Mouse (Mus musculus) layer of hippocampus, adult 2 months (tissue): ENCODE data around the gene Raver1. TPM values are rescaled to one million over a fixed set of nuclear protein-coding genes. Genes with fewer than 3 reads are reported as not detected.

Source experiments
- DNase-seq, 2 experiments: peaks; one replicate each; pipeline ENCODE4 v3.0.0; 2022; ENCODE audit warnings: low spot score in 2 of 2
- H3K27ac ChIP-seq: fragments of 200-600 bp; 2 replicates; pipeline ENCODE4 v1.8.1; 2022
- H3K4me3 ChIP-seq: fragments of 200-600 bp; 2 replicates; pipeline ENCODE4 v1.8.1; 2022; ENCODE audit warnings: mild to moderate bottlenecking
- CTCF ChIP-seq: fragments of 200-600 bp; conservative IDR thresholded peaks from 2 replicates; pipeline ENCODE4 v1.8.1; 2022; ENCODE audit warnings: antibody characterized with exemption, mild to moderate bottlenecking, moderate library complexity
- total RNA-seq, 2 experiments: library from RNA; stranded (reverse); gene quantifications; 2 replicates each; pipeline ENCODE4 v1.2.3; 2021

Raver1 gene
- total RNA-seq, 2 experiments from 2014 or later: 34.5 to 36.5 TPM

DNA sequence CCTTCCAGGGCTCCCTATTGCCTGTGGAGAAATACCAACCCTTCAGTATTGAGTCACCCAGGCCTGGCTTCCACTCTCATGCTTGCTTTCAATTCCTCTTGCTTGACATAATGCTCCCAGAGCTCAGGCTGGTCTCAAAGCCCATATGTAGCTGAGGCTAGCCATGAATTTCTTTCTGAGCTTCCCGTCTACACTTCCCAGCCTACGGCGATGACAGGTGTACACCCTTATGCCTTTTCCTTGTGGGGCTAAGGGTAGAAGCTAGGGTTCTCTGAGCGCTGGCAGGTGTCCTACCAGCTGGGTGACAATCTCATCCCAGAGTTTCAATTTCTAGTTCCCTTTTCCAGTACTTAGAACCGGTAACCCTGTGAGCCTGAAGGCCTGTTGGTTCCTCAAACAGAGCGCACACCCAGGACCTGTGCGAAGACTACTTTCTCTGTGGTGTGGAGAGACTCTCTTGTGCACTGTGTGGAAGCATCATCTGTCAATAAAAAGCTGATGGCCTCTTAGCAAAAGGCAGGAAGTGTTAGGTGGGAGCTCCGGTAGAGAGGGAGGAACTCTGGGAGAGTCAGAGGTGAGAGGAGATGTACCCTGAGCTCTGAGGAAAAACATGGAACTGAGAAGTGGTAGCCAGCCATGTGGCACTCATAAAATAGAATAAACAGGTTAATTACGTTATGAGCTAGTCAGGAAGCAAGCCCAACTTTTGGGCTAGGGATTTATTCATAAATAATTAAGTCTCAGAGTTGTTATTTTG, 33.9 kb upstream of the Raver1 start:
- DNase-seq: no peak
- no peak overlapping the region for H3K27ac ChIP-seq
- no peak for TF ChIP-seq CTCF
- no peak overlapping the region for H3K4me3 ChIP-seq

DNA sequence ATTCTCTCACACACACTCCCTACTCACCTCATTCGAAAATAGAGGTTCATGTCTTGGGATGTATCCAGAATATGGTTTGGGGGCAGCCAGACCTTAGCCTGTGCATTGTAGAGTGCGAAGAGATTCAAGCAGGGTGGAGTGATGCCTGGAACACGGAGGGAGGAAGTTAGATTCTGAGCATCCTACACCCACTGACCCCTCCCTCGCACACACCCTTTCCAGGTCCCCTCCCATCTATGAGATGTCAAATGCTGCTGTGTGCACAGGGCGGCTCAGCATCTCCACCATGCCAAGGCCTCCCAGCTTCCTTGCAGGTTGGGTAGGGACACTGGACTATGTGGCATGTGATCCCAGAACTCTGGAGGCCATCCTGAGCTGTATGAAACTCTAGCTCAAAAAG, 33.0 kb upstream of the Raver1 start:
- no peak for DNase-seq
- Histone ChIP-seq H3K27ac (no peak overlapping the region), H3K4me3 (no peak overlapping the region)
- no peak for TF ChIP-seq CTCF

DNA sequence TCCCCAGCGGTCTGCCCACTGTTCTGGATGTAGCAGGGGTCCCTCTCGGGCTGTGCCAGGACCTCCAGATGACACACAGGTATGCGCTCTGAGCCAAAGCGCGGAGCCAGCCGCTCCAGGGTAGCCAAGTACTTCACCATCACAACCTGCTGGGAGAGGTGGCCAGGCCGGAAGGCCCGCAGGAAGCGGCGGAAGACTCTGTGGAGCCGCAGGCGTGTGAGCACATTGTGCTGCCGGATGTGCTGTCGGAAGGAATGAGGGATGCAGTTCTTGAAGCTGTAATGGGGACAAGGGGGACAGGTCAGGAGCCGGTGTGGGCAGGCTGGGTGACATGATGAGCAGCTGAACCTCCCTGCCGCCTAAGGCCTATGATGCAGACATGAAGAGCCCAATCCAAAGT, 29.7 kb upstream of the Raver1 start:
- no peak for TF ChIP-seq CTCF
- no peak for DNase-seq
- Histone ChIP-seq H3K27ac (no peak overlapping the region), H3K4me3 (no peak overlapping the region)

DNA sequence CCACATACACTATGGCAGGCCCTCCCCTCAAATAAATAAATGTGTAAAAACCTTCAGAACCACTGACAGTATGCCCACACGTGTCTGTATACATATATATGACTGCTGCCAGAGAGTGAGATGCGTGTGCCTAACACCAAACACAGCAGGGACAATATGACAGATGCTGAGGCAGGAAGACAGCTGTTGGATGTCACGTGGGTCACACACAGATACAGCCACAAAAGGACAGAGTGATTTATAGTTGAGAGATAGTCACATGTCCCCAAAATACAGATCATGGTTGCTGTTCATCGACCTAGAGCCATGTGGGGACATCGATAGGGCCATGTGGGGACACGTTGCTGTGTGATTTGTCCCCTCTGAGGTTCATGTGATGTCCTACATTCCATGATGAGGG, 25.3 kb upstream of the Raver1 start:
- TF ChIP-seq CTCF: no peak
- H3K27ac ChIP-seq: no peak overlapping the region

DNA sequence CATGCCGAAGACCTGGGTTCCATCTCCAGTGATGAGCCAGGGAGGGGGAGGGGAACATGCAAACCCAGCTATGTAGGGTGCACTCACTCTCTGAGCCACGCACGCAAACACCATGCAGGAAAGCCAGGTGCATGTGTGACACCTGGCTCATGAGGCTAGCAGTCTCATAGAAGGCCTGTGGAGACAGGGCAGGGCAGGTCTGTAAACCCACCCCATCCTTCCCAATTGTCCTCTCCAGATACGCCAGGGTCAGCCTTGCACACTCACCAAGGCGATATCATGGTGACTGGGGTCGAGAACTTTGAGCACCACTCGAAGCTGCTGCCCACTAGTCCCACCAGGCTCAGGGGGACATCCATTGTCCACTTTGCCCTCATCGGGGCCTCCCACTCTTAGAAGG, 23.3 kb upstream of the Raver1 start:
- DNase-seq: no peak
- no peak overlapping the region for H3K27ac ChIP-seq

More for the DNA sequence above, 25.3 kb upstream of the Raver1 start:
- no peak overlapping the region for H3K4me3 ChIP-seq
- no peak for DNase-seq

DNA sequence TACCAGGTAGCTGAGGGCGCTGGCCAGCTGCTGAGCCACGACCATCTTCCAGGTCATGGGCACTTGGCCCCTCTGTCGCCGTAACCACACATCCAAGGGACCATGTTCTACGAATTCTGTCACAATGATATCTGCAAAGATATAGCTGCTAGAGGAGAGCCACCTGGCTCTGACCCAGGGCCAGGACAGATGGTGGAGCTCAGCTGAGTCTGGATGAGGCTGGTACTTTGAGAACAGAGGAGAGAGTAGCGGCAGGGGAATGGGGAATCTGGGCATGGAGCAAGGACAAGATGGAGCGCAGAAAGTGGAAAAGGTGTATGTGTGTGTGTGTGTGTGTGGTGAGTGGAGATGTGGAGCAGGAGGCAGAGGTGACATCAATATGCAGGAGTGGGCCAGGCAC, 22.4 kb upstream of the Raver1 start:
- no peak overlapping the region for H3K4me3 ChIP-seq

More for the DNA sequence above, 23.3 kb upstream of the Raver1 start:
- TF ChIP-seq CTCF: no peak
- no peak overlapping the region for H3K4me3 ChIP-seq

DNA sequence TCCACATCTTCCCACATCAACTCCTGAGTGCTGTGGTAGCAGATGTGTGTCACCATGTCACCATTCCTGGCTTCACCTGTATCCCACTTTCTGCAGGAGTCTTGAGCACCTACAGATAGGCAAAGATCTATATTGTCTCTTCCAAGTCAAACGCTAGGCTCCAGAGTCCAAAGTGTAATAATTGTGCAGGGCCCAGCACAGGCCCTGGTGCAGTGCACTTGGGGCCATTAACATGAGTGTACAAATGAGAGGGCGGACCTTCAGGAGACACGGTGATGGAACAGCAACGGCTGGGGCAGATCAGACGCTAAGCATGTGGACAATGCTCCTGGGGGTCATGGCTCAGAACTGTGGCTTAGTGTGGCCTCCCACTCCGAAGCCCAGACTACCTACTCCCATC, 21.9 kb upstream of the Raver1 start:
- no peak overlapping the region for H3K4me3 ChIP-seq
- no peak overlapping the region for H3K27ac ChIP-seq
- DNase-seq: no peak
- TF ChIP-seq CTCF: no peak

More for the DNA sequence above, 22.4 kb upstream of the Raver1 start:
- peak overlapping the region; percentile 39; the same call in 1 of the 2 replicates for H3K27ac ChIP-seq
- no peak for DNase-seq
- no peak for TF ChIP-seq CTCF

DNA sequence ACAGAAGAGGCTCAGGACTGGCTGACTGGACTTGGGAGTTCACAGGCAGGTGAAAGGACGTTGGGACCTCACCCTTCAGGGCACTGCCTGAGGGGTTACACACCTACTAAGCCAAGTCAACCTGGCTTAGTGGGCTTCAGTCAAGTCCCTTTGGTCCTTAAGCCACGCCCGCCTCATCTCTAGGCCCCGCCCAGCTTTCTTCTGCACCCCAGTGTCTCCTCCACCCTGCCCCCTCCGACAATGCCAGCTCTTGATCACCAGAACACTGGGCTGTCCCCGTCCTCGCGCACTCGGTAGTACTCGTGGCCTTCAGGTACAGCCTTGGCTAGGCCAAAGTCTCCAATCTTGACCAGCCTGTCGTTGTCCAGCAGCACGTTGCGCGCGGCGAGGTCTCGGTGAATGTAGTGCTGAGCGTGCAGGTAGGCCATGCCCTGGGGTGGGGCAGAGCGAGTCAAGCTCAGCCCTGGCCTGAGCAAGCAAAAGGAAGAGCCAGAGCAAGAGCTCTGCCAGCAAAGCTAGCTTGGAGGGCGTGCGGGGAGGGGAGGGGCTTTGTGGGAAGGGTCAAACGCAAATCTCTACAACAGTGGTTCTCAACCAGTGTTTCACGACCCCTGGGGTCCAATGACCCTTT, 15.9 kb upstream of the Raver1 start:
- no peak overlapping the region for H3K27ac ChIP-seq
- H3K4me3 ChIP-seq: no peak overlapping the region
- no peak for TF ChIP-seq CTCF
- DNase-seq: no peak

DNA sequence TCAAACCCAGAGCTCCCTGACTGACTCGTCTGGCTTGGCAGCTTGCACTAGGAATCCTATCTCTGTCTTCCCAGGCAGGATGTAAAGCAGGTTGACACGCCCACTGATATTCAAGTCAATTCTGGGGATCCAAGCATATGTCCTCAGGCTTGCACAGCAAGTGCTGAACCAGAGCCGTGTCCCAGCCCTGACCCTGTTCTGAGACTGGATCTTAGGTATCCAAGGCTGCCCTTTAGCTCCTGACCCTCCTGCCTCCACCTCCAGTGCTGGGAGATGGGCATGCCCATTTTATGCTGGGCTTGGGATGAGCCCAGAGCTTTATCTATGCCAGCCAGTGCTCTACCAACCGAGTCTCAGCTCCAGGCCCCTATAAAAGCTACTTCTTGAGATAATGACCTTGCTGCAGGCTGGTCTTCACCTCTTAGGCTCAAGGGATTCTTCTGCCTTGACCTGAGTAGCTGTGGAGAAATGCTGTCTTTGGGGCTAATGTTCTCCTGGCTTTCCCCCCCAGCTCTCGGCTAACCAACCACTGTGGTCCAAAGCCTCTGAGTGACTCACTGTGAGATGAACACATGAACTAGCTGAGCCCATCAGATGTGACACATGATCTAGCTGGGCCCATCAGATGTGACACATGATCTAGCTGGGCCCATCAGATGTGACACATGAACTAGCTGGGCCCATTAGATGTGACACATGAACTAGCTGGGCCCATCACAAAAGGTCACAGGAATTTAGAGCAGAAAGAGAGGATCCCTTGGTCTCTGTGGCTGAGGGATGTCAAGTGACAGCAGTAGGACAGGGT, 14.2 kb upstream of the Raver1 start:
- no peak for TF ChIP-seq CTCF
- Histone ChIP-seq H3K27ac (peak overlapping the region; percentile 33; the same call in 1 of the 2 replicates), H3K4me3 (no peak overlapping the region)
- no peak for DNase-seq

DNA sequence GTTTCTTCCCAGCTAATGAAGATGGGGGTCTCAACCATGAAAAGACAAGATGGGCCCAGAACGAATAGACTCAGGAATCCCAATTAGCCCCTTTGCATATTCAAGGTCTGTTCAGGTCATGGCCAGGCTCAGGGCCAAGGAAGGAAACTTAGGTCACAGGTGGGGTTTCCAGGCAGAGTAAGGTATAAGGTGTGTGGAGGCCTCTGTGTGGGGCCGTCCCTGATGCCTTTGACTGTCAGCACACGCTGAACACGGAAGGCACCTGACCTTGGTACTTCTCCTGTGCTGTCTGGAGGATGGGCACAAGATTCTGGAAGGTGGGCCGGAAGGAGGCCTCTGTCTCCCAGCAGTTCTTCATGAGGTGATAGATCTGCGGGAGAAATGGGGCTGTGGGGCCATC, 13.0 kb upstream of the Raver1 start:
- no peak for DNase-seq
- Histone ChIP-seq H3K27ac (no peak overlapping the region), H3K4me3 (no peak overlapping the region)
- no peak for TF ChIP-seq CTCF

DNA sequence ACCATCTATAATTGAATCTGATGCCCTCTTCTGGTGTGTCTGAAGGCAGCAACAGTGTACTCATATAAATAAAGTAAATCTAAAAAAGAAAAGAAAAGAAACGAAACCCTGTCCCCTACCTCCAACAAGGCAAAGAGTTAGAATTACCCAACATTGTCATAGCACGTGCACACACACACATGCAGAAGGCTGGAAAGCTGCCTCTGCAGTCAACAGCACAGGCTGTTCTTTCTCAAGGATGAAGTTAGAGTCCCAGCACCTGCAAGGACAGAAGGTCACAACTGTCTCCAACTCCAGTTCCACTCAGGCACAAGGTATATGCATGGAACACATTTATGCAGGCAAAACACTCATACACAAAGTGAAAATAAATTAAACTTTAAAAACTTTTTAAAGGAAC, 10.3 kb upstream of the Raver1 start:
- no peak overlapping the region for H3K27ac ChIP-seq
- DNase-seq: no peak

DNA sequence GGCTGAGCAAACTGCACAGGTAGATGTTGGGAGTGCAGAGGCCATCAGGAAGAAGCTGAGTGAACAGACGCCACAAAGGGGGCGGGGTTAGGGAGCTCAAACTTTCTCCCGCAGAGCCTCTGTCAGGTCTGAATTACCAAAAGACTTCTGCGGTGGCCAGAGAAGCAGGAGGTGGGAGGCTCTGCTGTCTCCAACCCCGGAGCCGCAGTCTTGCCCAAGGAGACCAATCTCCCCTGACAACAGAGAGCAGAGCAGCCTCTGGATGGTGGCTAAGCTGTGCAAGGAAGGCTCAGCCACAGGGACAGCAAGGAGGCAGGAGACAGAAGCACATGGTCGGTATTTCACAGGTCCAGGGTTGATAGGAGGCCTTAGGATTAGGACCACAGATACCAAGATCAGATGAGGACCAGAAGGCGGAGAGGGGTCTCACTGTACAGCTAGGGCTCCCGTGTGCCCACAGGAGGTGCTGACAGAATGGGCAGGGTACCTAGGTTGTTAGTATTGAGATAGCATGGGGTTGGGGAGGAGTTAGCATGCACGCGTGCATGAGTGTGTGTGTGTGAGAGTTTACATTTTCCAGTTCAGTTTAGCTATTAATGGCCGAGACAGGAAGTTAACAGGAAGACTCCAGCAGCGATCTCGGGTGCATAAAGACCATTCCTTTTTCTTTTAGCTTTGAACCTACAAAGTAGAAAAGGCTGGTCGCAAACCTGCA, 8.8 kb upstream of the Raver1 start:
- no peak overlapping the region for H3K27ac ChIP-seq
- H3K4me3 ChIP-seq: no peak overlapping the region
- no peak for DNase-seq
- TF ChIP-seq CTCF: no peak

More for the DNA sequence above, 10.3 kb upstream of the Raver1 start:
- no peak for TF ChIP-seq CTCF
- no peak overlapping the region for H3K4me3 ChIP-seq

DNA sequence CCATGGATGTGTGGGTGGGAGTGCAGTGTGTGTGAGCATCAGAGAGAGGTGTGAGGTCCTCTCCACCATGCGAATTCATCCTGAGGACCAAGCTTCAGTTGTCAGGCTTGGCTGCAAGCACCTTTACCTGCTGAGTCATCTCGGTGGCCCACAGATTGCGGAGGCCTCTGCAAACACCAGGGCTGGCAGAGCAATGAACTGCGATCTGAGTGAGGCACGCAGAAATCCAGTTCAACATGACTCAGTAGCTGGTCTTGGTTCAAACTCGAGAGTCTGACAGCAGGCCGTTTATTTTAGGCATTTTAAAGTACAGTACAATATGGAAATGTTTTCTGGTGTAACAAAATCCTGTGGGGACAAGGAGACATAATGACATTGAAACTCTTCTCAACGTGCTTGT, 6.0 kb upstream of the Raver1 start:
- TF ChIP-seq CTCF: no peak
- peak overlapping the region; percentile 88 for H3K27ac ChIP-seq
- DNase-seq: peak; percentile 58 to 68
- H3K4me3 ChIP-seq: no peak overlapping the region
